Mouse (Mus musculus): Measurements from ENCODE around the gene Auts2. TPM values are rescaled to one million over a fixed set of nuclear protein-coding genes. Genes with fewer than 3 reads are reported as not detected.

The Auts2 gene
- polyA plus RNA-seq, 1 experiment from 2014 or later = 1.8 TPM

DNA sequence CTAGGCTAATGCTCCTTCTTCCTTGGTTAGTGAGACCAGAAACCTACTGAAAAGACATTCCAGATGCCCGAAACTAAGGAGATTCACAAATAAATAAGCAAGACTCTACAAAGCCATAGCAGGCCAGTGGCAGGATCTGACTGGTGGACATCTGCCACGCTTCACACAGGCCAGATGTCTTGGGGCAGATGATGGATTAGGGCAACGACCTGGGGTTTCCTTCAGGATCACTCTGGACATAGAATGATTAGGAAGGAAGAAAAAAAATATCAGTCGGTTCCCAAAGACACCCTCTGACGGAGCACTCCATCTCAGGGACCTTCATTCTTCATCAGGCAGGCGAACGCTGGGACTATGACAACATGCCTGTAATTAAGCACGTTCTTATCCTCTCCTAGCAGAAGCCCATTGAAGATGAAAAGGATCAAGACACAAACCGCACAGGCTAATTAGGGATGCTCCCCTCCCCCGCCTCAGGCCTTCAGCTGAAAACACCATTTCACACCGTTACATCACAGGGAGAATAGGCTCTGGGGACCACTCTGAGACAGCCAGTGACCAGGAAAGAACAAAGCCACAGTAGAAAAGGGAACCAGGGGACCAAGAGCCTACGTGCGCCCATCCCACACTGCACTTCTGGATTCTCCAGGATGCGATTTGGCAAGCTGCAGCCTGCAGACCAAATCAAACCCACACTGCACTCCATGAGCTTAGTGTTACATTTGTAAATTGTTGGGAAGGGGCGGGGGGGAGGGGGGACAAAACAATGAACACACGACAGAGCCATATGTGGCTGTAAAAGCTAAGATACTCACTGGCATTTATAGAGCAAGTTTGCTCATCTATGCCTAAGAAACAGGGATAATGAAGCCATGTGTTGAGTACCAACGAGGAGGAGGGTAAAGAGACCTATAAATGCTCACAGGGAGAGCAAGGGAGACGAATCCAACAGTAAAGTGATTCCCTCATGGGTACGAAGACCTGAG, 710.0 kb downstream of the Auts2 start:
- Histone ChIP-seq H3K4me2 (ENCODE audit: low read depth, low read length) (no peak overlapping the region), H3K9me3 (replicated peaks; ENCODE audit: control insufficient read depth, low read length) (no peaks in the 10 kb centered on the region), H3K27me3 (ENCODE audit: control insufficient read depth, insufficient read depth, low read depth, low read length) (no peaks in the 10 kb centered on the region), H3K27ac (ENCODE audit: low read length) (no peak overlapping the region), H3K4me1 (ENCODE audit: control insufficient read depth, low read depth, low read length) (no peaks in the 10 kb centered on the region), H3K9ac (ENCODE audit: low read depth, low read length) (no peak overlapping the region), H3K4me3 (ENCODE audit: low read depth, low read length) (no peak overlapping the region), H3K36me3 (ENCODE audit: control insufficient read depth, insufficient read depth) (no peaks in the 10 kb centered on the region)
- no peak for ATAC-seq (ENCODE audit: low read depth)
- WGBS (ENCODE audit: insufficient replicate concordance) = 45% methylated on average over 19 of the region's 19 CpGs

DNA sequence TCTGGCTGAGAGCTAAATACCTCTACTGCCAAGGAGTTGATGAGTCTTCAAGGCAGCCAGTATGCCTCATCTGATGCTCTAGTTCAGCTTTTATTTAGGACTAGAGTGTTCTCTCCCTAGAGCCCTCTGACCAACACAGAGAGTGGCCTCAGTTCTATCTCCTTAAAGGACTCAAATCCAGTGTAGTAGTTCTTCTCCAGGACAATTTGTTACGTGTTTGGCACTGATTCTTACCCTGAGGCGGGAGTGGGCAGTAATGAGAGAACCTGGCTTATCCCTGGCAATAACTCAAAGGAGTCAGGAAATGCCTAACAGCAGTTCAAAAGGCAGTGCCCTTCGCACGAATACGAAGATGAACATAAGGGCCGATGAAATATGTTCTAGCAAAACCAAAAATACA, 713.0 kb downstream of the Auts2 start:
- Histone ChIP-seq H3K9ac (ENCODE audit: low read depth, low read length) (no peak overlapping the region), H3K4me1 (ENCODE audit: control insufficient read depth, low read depth, low read length) (no peaks in the 10 kb centered on the region), H3K4me2 (ENCODE audit: low read depth, low read length) (no peak overlapping the region), H3K9me3 (replicated peaks; ENCODE audit: control insufficient read depth, low read length) (no peaks in the 10 kb centered on the region), H3K27me3 (ENCODE audit: control insufficient read depth, insufficient read depth, low read depth, low read length) (no peaks in the 10 kb centered on the region), H3K4me3 (ENCODE audit: low read depth, low read length) (no peak overlapping the region), H3K27ac (ENCODE audit: low read length) (no peak overlapping the region), H3K36me3 (ENCODE audit: control insufficient read depth, insufficient read depth) (no peaks in the 10 kb centered on the region)
- ATAC-seq (ENCODE audit: low read depth) = no peak
- WGBS (ENCODE audit: insufficient replicate concordance) = 57% methylated on average over 6 of the region's 6 CpGs

DNA sequence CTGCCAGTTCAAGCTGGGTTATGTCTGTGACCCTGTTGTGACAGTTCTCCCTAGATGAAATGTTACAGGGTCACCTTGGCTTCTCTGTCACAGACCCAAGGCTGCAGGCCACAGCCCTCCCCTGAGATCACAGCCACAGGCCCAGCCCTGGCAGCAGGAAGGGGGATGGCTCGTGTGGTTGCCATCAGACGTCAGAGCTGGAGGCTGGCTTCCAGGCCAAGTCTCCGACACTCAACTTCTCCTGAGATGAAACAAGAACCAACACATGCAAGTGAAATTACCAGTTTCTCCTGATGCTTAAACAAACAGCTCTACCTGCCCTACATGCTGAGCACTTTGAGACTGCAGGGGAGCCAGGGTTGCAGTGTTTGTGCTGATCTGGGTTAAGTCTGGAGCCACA, 713.9 kb downstream of the Auts2 start:
- Histone ChIP-seq H3K4me1 (ENCODE audit: control insufficient read depth, low read depth, low read length) (no peaks in the 10 kb centered on the region), H3K4me2 (ENCODE audit: low read depth, low read length) (no peak overlapping the region), H3K27ac (ENCODE audit: low read length) (no peak overlapping the region), H3K4me3 (ENCODE audit: low read depth, low read length) (no peak overlapping the region), H3K36me3 (ENCODE audit: control insufficient read depth, insufficient read depth) (no peaks in the 10 kb centered on the region), H3K27me3 (ENCODE audit: control insufficient read depth, insufficient read depth, low read depth, low read length) (no peaks in the 10 kb centered on the region), H3K9ac (ENCODE audit: low read depth, low read length) (no peak overlapping the region), H3K9me3 (replicated peaks; ENCODE audit: control insufficient read depth, low read length) (no peaks in the 10 kb centered on the region)
- WGBS (ENCODE audit: insufficient replicate concordance) = 32% methylated on average over 3 of the region's 3 CpGs
- ATAC-seq (ENCODE audit: low read depth) = no peak

DNA sequence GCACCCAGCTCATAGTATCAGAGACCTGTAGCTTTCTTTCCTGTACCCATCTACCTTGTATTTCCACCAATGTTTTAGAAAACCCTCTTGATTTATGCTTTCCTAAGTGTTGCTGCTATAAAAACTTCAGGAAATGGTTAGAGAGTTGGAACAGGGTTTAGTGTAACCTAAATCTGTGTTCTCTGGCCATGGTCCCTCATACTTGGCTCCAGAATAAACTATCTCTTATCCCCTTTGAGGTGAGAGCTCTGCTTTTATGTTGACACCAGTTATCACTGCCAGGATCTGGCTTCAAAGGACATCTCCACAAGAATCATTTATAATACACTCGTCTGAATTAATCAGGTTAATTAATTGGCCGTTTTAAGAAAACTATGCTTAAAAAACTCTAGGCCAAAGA, 714.5 kb downstream of the Auts2 start:
- no peak overlapping the region for H3K27ac ChIP-seq (ENCODE audit: low read length)
- 50% methylated on average over 2 of the region's 2 CpGs for WGBS (ENCODE audit: insufficient replicate concordance)
- no peak overlapping the region for H3K4me3 ChIP-seq (ENCODE audit: low read depth, low read length)

DNA sequence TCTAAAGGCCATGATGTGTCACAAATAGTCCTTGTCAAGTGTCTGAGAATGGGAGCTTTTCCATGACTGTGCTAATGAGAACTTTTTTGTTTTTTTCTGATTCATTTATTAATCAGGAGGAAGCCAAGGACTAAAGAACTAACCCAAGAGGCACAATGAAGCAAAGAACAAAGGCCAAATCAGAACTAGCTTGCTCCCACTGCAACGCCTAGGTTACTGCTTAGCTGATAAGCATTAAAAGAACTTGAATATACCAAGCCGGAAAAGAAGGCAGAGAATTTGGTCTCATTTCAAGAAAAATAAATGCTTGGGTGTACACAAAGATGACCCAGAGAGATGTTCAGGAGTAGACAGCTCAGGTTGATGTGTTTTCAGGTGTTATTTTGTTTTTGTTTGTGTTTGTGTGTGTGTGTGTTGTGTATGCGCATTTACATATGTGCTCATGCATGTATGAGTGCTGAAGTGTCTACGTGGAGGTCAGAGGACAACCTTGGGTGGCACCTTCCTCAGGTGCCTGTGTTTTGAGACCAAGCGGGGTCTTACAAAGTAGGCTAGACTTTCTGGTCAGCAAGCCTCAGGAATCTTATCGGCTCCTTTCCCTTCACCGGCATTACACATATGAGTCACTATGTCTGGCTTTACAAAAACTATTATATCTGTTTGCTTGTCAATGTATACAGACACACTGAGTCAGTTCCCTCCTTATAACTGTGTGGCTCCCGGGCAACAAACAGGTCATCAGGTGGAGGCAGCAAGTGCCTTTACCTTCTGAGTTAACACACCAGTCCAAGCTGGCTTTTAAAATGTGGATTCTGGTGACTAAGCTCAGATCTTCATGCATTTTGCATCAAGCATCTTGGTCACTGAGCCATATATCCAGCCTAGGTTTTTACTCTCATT, 716.5 kb downstream of the Auts2 start:
- Histone ChIP-seq H3K4me1 (ENCODE audit: control insufficient read depth, low read depth, low read length) (no peaks in the 10 kb centered on the region), H3K4me2 (ENCODE audit: low read depth, low read length) (no peak overlapping the region), H3K9me3 (replicated peaks; ENCODE audit: control insufficient read depth, low read length) (no peaks in the 10 kb centered on the region), H3K36me3 (ENCODE audit: control insufficient read depth, insufficient read depth) (no peaks in the 10 kb centered on the region), H3K27ac (ENCODE audit: low read length) (no peak overlapping the region), H3K4me3 (ENCODE audit: low read depth, low read length) (no peak overlapping the region), H3K9ac (ENCODE audit: low read depth, low read length) (no peak overlapping the region), H3K27me3 (ENCODE audit: control insufficient read depth, insufficient read depth, low read depth, low read length) (no peaks in the 10 kb centered on the region)
- ATAC-seq (ENCODE audit: low read depth) = no peak
- 69% methylated on average over 8 of the region's 8 CpGs for WGBS (ENCODE audit: insufficient replicate concordance)

More for the DNA sequence above, 714.5 kb downstream of the Auts2 start:
- no peak overlapping the region for H3K4me2 ChIP-seq (ENCODE audit: low read depth, low read length)
- no peak for ATAC-seq (ENCODE audit: low read depth)
- H3K27me3 ChIP-seq (ENCODE audit: control insufficient read depth, insufficient read depth, low read depth, low read length) = no peaks in the 10 kb centered on the region
- no peak overlapping the region for H3K9ac ChIP-seq (ENCODE audit: low read depth, low read length)
- H3K4me1 ChIP-seq (ENCODE audit: control insufficient read depth, low read depth, low read length) = no peaks in the 10 kb centered on the region
- no peaks in the 10 kb centered on the region for H3K9me3 ChIP-seq (replicated peaks; ENCODE audit: control insufficient read depth, low read length)
- no peaks in the 10 kb centered on the region for H3K36me3 ChIP-seq (ENCODE audit: control insufficient read depth, insufficient read depth)

DNA sequence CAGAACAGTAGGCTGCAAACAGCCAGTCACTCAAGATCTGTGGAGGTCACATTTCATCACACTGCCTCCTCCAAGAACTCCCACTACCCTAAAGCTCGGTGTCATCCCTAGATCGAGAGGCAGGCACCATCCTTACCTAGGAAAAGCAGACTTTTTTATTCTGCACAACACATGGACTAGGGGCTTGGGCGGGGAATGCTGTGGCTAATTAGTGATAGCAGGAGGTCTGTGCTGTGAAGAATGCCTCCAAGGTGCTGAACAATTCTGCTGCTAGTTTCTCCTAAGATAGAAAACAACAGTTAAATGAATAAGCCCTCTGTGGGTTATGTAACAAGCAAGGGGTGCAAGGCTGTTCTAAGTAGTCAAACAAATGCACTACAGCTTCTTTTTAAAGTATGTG, 717.7 kb downstream of the Auts2 start:
- H3K4me2 ChIP-seq (ENCODE audit: low read depth, low read length) = no peak overlapping the region
- H3K9me3 ChIP-seq (replicated peaks; ENCODE audit: control insufficient read depth, low read length) = no peaks in the 10 kb centered on the region
- no peaks in the 10 kb centered on the region for H3K4me1 ChIP-seq (ENCODE audit: control insufficient read depth, low read depth, low read length)
- WGBS (ENCODE audit: insufficient replicate concordance) = 47% methylated on average over 3 of the region's 3 CpGs
- H3K36me3 ChIP-seq (ENCODE audit: control insufficient read depth, insufficient read depth) = no peaks in the 10 kb centered on the region
- ATAC-seq (ENCODE audit: low read depth) = no peak
- no peak overlapping the region for H3K9ac ChIP-seq (ENCODE audit: low read depth, low read length)
- H3K4me3 ChIP-seq (ENCODE audit: low read depth, low read length) = no peak overlapping the region
- H3K27me3 ChIP-seq (ENCODE audit: control insufficient read depth, insufficient read depth, low read depth, low read length) = no peaks in the 10 kb centered on the region
- no peak overlapping the region for H3K27ac ChIP-seq (ENCODE audit: low read length)

DNA sequence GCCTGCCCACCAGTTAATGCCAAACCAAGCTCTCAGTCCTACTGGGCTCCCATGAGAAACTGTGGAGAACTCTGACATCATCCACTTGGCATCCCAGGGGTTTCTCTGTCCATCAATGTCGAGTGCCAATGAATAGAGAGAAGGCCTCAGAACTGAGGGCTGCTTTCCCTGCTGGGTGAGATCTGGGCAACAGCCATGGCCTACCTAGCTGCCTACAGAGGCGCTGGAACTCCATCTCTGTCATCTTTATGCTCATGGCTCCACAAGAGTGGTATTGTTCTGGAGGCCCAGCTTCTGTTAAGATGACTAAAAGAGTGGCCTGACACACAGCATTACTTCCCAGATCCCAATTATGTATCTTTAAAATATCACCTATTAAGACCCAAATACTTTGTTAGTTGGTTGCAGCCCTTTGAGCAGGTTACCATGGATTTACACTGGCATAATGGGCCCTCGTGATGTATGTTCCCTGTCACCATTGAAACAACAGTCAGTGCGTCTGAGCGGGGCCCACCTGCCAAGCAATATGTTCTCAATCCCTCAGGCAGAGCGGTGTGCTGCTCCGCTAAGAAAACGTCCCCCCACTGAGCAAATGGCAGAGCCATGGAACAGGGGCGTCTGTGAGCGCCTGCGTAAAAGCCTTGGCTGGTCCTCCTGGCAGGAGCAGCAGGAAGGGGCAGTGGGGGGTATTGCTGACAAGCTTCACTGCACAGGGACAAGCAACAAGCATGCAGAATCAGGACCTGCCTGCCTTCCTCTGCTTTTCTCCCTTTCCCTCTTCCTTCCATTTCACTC, 718.8 kb downstream of the Auts2 start:
- Histone ChIP-seq H3K4me2 (ENCODE audit: low read depth, low read length) (no peak overlapping the region), H3K4me1 (ENCODE audit: control insufficient read depth, low read depth, low read length) (no peaks in the 10 kb centered on the region), H3K27me3 (ENCODE audit: control insufficient read depth, insufficient read depth, low read depth, low read length) (no peaks in the 10 kb centered on the region), H3K36me3 (ENCODE audit: control insufficient read depth, insufficient read depth) (no peaks in the 10 kb centered on the region), H3K9me3 (replicated peaks; ENCODE audit: control insufficient read depth, low read length) (no peaks in the 10 kb centered on the region), H3K9ac (ENCODE audit: low read depth, low read length) (no peak overlapping the region), H3K4me3 (ENCODE audit: low read depth, low read length) (no peak overlapping the region), H3K27ac (ENCODE audit: low read length) (no peak overlapping the region)
- WGBS (ENCODE audit: insufficient replicate concordance) = 61% methylated on average over 11 of the region's 11 CpGs
- no peak for ATAC-seq (ENCODE audit: low read depth)

DNA sequence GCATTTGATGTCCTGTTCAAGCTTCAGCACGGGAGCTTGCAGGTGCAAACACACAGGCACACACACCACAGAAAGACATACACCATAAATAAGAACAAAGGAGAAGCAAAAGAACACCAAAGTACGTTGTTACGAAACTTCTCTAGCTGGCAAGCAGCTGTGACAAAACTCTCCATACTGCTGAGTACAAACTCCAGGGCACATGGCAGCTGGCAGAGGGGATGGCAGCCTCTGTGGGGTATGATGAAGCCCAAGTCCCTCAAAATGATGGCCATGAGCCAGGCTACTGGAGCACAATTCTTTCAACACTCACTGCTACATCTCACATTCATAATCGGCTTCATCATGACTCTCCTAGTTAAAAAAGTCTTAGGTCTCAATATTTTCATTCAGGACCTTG, 721.7 kb downstream of the Auts2 start:
- Histone ChIP-seq H3K9me3 (replicated peaks; ENCODE audit: control insufficient read depth, low read length) (no peaks in the 10 kb centered on the region), H3K4me3 (ENCODE audit: low read depth, low read length) (no peak overlapping the region), H3K27me3 (ENCODE audit: control insufficient read depth, insufficient read depth, low read depth, low read length) (no peaks in the 10 kb centered on the region), H3K36me3 (ENCODE audit: control insufficient read depth, insufficient read depth) (no peaks in the 10 kb centered on the region), H3K4me2 (ENCODE audit: low read depth, low read length) (no peak overlapping the region), H3K4me1 (ENCODE audit: control insufficient read depth, low read depth, low read length) (no peaks in the 10 kb centered on the region), H3K9ac (ENCODE audit: low read depth, low read length) (no peak overlapping the region), H3K27ac (ENCODE audit: low read length) (no peak overlapping the region)
- no peak for ATAC-seq (ENCODE audit: low read depth)
- WGBS (ENCODE audit: insufficient replicate concordance) = 61% methylated on average over 4 of the region's 4 CpGs
